Mouse (Mus musculus) hindbrain, postnatal 0 days (tissue): ENCODE results near the gene Mis12. TPM values are rescaled to one million over a fixed set of nuclear protein-coding genes. Genes with fewer than 3 reads are reported as not detected.

Source experiments
- ATAC-seq: fragments of 200-750 bp; cut with Nextera tagmentation; 2 replicates; pipeline ENCODE4 v1.8.0; 2017; ENCODE audit warnings: mild to moderate bottlenecking, moderate TSS enrichment, moderate library complexity
- DNase-seq: peaks from one replicate; pipeline ENCODE4 v3.0.0-alpha.2; 2015; ENCODE audit warnings: low spot score
- H3K27ac ChIP-seq: fragments of 300-500 bp; sonication (generic); 2 replicates; pipeline ENCODE4 v1.5.1; 2014; ENCODE audit warnings: mild to moderate bottlenecking
- H3K27me3 ChIP-seq: fragments of 300-500 bp; sonication (generic); 2 replicates; pipeline ENCODE4 v1.6.1; 2014; ENCODE audit warnings: low read length, mixed read lengths; ENCODE audit not compliant: insufficient read depth
- H3K36me3 ChIP-seq: fragments of 300-500 bp; sonication (generic); 2 replicates; pipeline ENCODE4 v1.6.1; 2014; ENCODE audit warnings: low read length, mixed read lengths; ENCODE audit not compliant: insufficient read depth
- H3K4me1 ChIP-seq: fragments of 300-500 bp; sonication (generic); 2 replicates; pipeline ENCODE4 v1.6.1; 2014; ENCODE audit warnings: antibody characterized with exemption, low read length, mixed read lengths; ENCODE audit not compliant: insufficient read depth
- H3K4me2 ChIP-seq: fragments of 300-500 bp; sonication (generic); 2 replicates; pipeline ENCODE4 v1.6.1; 2014; ENCODE audit warnings: low read depth, mild to moderate bottlenecking, low read length, moderate library complexity, mixed read lengths
- H3K4me3 ChIP-seq: fragments of 300-500 bp; sonication (generic); 2 replicates; pipeline ENCODE4 v1.5.1; 2014; ENCODE audit warnings: low read length
- H3K9ac ChIP-seq: fragments of 300-500 bp; sonication (generic); replicated peaks from 2 replicates; pipeline ENCODE4 v1.6.1; 2014; ENCODE audit warnings: mild to moderate bottlenecking, low read length, moderate library complexity, mixed read lengths
- H3K9me3 ChIP-seq: fragments of 300-500 bp; sonication (generic); 2 replicates; pipeline ENCODE4 v1.6.1; 2016; ENCODE audit warnings: low read length, mixed read lengths
- CTCF ChIP-seq: IDR thresholded peaks from 2 replicates; pipeline ENCODE4 v1.5.1; 2016; ENCODE audit warnings: antibody characterized with exemption, control low read depth, low read depth
- WGBS: fragments of 180-500 bp; shearing (Covaris S2); extraction: QIAGEN DNeasy Blood & Tissue Kit; methylation state at CpG from one replicate; pipeline ENCODE4 v1.1.7; 2014; 5-methylcytosine and 5-hydroxymethylcytosine counted together
- polyA plus RNA-seq: library from polyadenylated mRNA; unstranded; fragments of >200 nt; fragmentation: Nextera tagmentation; extraction: Ambion mirVana; gene quantifications from 2 replicates; pipeline ENCODE4 v1.2.1, GENCODE M21; 2015
- total RNA-seq: library from RNA; depleted of rRNA; stranded (reverse); fragments of >200 nt; gene quantifications from 2 replicates; pipeline ENCODE4 v1.2.3, GENCODE M21; 2014

The Mis12 gene
- total and polyA plus RNA-seq, 2 experiments from 2014 or later, result 6.1 to 14.1 TPM

DNA sequence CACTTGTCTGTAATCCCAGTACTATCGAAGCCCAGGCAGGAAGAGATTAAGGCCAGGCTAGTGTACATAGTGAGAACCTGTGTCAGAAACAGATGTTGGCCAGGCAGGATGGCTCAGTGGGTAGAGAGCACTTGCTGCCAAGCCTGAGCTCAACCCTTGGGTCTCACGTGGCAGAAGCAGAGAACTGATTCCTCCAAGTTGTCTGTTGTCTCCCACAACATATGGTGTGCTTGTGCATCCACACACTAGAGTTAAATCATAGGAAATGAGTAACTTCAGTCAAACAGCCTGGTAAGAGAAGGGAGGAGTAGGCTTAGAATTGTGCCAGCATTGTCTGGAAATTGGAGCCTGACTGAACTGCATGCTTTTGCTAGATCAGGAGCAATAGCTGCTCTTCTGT, 44.2 kb upstream of the Mis12 start:
- H3K9me3 ChIP-seq, result no peaks in the 10 kb centered on the region
- no peak overlapping the region for H3K9ac ChIP-seq
- ATAC-seq (no peak), DNase-seq (no peak)
- 72% methylated on average over 2 of the region's 2 CpGs for WGBS
- no peaks in the 10 kb centered on the region for H3K4me1 ChIP-seq
- peaks cover 60% of the 10 kb centered on the region for H3K36me3 ChIP-seq
- TF ChIP-seq CTCF, result no peak
- no peak overlapping the region for H3K27ac ChIP-seq
- H3K4me2 ChIP-seq, result no peak overlapping the region
- no peaks in the 10 kb centered on the region for H3K27me3 ChIP-seq
- H3K4me3 ChIP-seq, result no peak overlapping the region

- no peak for ATAC-seq
- Histone ChIP-seq H3K9ac (no peak overlapping the region), H3K36me3 (peaks cover 65% of the 10 kb centered on the region), H3K4me2 (no peak overlapping the region), H3K9me3 (no peaks in the 10 kb centered on the region), H3K27me3 (no peaks in the 10 kb centered on the region), H3K27ac (no peak overlapping the region), H3K4me3 (no peak overlapping the region), H3K4me1 (no peaks in the 10 kb centered on the region)
- 90% methylated on average over 6 of the region's 6 CpGs for WGBS
- no peak for DNase-seq
- no peak for TF ChIP-seq CTCF
Measured at GRCm38 (mm10) chr11:70977293-70977692, 42.1 kb upstream of the Mis12 start.

DNA sequence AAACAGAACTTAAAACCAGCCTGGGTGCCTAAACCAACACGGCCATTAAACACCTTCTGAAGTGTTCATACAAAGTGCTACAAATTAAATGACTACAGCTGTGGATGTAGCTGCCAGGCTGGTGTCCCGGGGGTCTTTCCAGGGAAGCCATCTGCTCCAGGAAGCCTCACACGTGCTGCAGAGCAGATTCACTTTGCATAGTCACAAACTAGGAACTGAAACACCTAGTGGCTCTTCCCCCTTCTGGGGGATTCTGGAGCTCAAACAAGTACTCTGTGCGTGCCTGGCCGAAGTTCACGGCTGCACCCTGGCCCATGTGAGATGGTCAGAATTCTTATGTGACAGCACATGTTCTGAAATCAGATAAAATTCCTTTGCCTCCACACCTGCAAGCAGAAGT, 39.2 kb upstream of the Mis12 start:
- H3K27me3 ChIP-seq, result no peaks in the 10 kb centered on the region
- no peaks in the 10 kb centered on the region for H3K4me1 ChIP-seq
- no peak for DNase-seq
- no peak overlapping the region for H3K4me2 ChIP-seq
- H3K4me3 ChIP-seq, result no peak overlapping the region
- peaks cover 50% of the 10 kb centered on the region for H3K36me3 ChIP-seq
- no peak overlapping the region for H3K9ac ChIP-seq
- no peak for ATAC-seq
- H3K27ac ChIP-seq, result no peak overlapping the region
- WGBS, result 79% methylated on average over 6 of the region's 6 CpGs
- TF ChIP-seq CTCF, result no peak
- no peaks in the 10 kb centered on the region for H3K9me3 ChIP-seq

- no peaks in the 10 kb centered on the region for H3K27me3 ChIP-seq
- WGBS, result 95% methylated on average over 14 of the region's 14 CpGs
- H3K9me3 ChIP-seq, result no peaks in the 10 kb centered on the region
- no peak overlapping the region for H3K4me2 ChIP-seq
- H3K4me1 ChIP-seq, result no peaks in the 10 kb centered on the region
- H3K9ac ChIP-seq, result no peak overlapping the region
- H3K36me3 ChIP-seq, result peaks cover 54% of the 10 kb centered on the region
- no peak overlapping the region for H3K4me3 ChIP-seq
- ATAC-seq (no peak), DNase-seq (no peak)
- H3K27ac ChIP-seq, result no peak overlapping the region
- no peak for TF ChIP-seq CTCF
Measured at GRCm38 (mm10) chr11:70980751-70981510, 38.5 kb upstream of the Mis12 start.

DNA sequence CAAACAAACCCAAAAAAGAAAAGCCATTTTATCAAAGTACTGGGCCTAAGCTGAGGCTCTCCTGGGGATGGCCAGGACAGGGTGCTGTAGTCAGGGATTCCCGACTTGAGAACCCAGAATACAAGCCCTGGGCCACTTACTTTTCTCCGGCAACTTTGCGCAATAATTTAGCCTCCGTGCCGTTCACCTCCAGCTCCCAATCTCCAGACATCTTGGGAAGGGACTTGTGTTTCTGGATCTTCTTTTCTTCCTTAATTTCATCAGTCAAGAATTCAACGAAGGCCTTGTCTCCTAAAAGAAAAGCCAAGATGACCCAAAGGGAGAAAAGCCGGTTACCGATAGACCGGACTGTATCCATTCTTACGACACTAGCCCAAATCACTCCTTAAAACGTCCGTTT, 37.4 kb upstream of the Mis12 start:
- Histone ChIP-seq H3K4me2 (peak overlapping the region; percentile 67), H3K4me3 (peak overlapping the region; percentile 97), H3K27me3 (no peaks in the 10 kb centered on the region), H3K4me1 (no peaks in the 10 kb centered on the region), H3K36me3 (peaks cover 54% of the 10 kb centered on the region), H3K9ac (peak overlapping the region; percentile 85), H3K27ac (no peak overlapping the region), H3K9me3 (no peaks in the 10 kb centered on the region)
- no peak for DNase-seq
- no peak for ATAC-seq
- WGBS, result 16% methylated on average over 12 of the region's 12 CpGs
- TF ChIP-seq CTCF, result no peak

DNA sequence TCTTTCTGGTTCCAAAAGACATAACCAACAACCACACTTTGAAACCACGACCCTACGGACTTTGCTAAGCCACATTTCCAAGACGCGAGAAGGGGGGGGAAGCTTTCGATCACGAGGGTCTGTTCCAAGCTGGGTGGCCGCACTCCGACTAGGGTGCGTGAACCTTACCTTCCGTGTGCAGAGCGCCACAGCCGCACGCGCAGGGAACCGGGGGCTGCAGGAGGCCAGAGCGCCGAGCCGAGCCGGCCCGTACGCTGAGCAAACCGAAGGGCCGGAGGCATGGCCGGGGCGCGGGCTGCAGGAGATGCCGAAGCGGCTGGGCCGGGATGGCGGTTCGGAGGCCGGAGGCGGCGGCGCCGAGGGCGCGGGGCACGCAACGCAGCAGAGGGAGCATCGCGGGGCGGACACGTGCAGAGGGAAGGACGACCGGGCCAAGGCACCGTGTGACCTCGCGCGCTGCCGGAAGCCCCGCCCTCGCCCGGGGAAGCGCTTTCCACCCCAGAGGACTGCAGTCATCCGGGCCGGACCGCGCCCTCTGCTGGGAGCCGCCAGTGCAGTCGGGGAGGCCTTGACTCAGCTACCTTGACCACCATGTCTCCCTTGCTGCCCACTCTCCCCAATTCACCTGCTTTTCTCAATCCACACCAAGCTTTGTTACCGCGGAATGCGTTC, 36.7 kb upstream of the Mis12 start, which contains the start of gene C1qbp:
TSS of gene C1qbp (minus strand) at position 470 of the 672 bp plus-strand sequence.
- peak within 1 kb of the TSS; percentile 76 for H3K27ac ChIP-seq
- 1% methylated on average over 63 of the region's 64 CpGs for WGBS
- peak within 1 kb of the TSS; percentile 85 for H3K9ac ChIP-seq
- no peaks in the 10 kb centered on the region for H3K9me3 ChIP-seq
- H3K4me1 ChIP-seq, result no peaks in the 10 kb centered on the region
- H3K27me3 ChIP-seq, result no peaks in the 10 kb centered on the region
- peak within 1 kb of the TSS; percentile 67 for H3K4me2 ChIP-seq
- peak; percentile 97 for ATAC-seq
- peak; percentile 95 for TF ChIP-seq CTCF
- peak; percentile 94 for DNase-seq
- peaks cover 53% of the 10 kb centered on the region for H3K36me3 ChIP-seq
- peak within 1 kb of the TSS; percentile 97 for H3K4me3 ChIP-seq

- TF ChIP-seq CTCF, result no peak
- WGBS, result 81% methylated on average over 4 of the region's 4 CpGs
Measured at GRCm38 (mm10) chr11:71001167-71001566, 18.2 kb upstream of the Mis12 start.

More at GRCm38 (mm10) chr11:71001167-71001566, 18.2 kb upstream of the Mis12 start:
- Histone ChIP-seq H3K4me3 (no peak overlapping the region), H3K4me2 (no peak overlapping the region), H3K4me1 (no peaks in the 10 kb centered on the region), H3K36me3 (peaks cover 23% of the 10 kb centered on the region; the same call in 1 of the 2 replicates), H3K27ac (no peak overlapping the region), H3K9me3 (no peaks in the 10 kb centered on the region), H3K9ac (no peak overlapping the region), H3K27me3 (no peaks in the 10 kb centered on the region)
- ATAC-seq (no peak), DNase-seq (no peak)
